Mouse (Mus musculus): ENCODE data around the gene Krt8. TPM values are rescaled to one million over a fixed set of nuclear protein-coding genes. Genes with fewer than 3 reads are reported as not detected.
A peak's percentile ranks its signal among the peaks of the same experiment; 100 is the strongest.

The Krt8 gene
- polyA plus RNA-seq, 1 experiment from 2014 or later = 3.7 TPM

DNA sequence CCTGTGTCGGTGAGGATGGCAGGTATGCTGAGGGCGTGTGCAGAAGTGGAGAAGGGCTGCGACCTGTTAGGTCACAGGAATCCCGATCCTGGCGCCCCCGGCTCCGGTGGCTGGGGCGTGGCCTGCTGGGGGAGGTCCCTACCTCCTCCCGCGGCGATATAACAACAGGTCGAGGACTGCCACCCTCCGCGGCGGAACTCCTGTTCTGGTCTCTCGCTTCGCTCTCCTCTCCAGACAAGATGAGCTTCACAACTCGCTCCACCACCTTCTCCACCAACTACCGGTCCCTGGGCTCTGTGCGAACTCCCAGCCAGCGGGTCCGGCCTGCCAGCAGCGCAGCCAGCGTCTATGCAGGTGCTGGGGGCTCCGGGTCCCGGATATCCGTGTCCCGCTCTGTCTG is 23.8 kb upstream of the Krt8 start, which contains the start of gene Krt18:
Gene Krt18 (plus strand): TSS at position 141 of the 400 bp plus-strand sequence.
- Histone ChIP-seq H3K27me3 (replicated peaks; ENCODE audit: control insufficient read depth, insufficient read depth, low read length) (peaks cover 34% of the 10 kb centered on the region), H3K4me2 (ENCODE audit: low read length) (peak within 1 kb of the TSS; percentile 32; the same call in 1 of the 2 replicates), H3K27ac (ENCODE audit: low read depth, low read length) (no peak within 1 kb of the TSS), H3K36me3 (ENCODE audit: control insufficient read depth, insufficient read depth, low read length) (no peaks in the 10 kb centered on the region), H3K9me3 (replicated peaks; ENCODE audit: control insufficient read depth, low read length) (no peaks in the 10 kb centered on the region), H3K4me3 (ENCODE audit: low read depth, low read length) (no peak within 1 kb of the TSS), H3K4me1 (ENCODE audit: control insufficient read depth, insufficient read depth, low read length) (peaks cover 2% of the 10 kb centered on the region; the same call in 1 of the 2 replicates), H3K9ac (ENCODE audit: low read length) (0 out of 2 replicates have a peak within 1 kb of the TSS, but pooled peaks have one; percentile 13)
- no peak for ATAC-seq
- DNase-seq (ENCODE audit: low spot score) = no peak
- 5% methylated on average over 28 of the region's 28 CpGs for WGBS

DNA sequence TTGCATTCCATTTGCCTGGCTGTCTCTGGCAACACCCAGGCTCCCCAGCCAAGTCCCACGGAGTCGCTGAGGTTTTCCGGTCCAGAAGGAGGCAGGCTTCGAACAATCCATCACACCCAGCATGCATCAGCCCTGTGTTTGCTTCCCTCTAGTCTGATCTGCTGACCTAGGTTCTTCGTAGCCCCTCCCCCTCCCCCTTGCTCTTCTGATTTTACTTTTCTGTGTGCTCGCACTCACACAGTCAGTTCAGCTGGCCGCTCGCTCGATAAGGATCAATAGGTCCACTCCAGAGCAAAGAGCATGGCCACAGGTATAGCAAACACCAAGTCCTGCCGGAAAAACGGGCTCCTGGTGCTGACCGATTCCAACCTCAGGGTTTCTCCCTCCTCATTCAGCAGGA is 22.1 kb upstream of the Krt8 start:
- peaks cover 2% of the 10 kb centered on the region; the same call in 1 of the 2 replicates for H3K4me1 ChIP-seq (ENCODE audit: control insufficient read depth, insufficient read depth, low read length)
- DNase-seq (ENCODE audit: low spot score) (no peak), ATAC-seq (no peak)
- H3K9ac ChIP-seq (ENCODE audit: low read length) = no peak overlapping the region
- no peak overlapping the region for H3K27ac ChIP-seq (ENCODE audit: low read depth, low read length)
- no peak overlapping the region for H3K4me2 ChIP-seq (ENCODE audit: low read length)
- H3K27me3 ChIP-seq (replicated peaks; ENCODE audit: control insufficient read depth, insufficient read depth, low read length) = peaks cover 34% of the 10 kb centered on the region
- H3K36me3 ChIP-seq (ENCODE audit: control insufficient read depth, insufficient read depth, low read length) = no peaks in the 10 kb centered on the region
- WGBS = 15% methylated on average over 12 of the region's 12 CpGs
- H3K9me3 ChIP-seq (replicated peaks; ENCODE audit: control insufficient read depth, low read length) = no peaks in the 10 kb centered on the region
- H3K4me3 ChIP-seq (ENCODE audit: low read depth, low read length) = no peak overlapping the region

DNA sequence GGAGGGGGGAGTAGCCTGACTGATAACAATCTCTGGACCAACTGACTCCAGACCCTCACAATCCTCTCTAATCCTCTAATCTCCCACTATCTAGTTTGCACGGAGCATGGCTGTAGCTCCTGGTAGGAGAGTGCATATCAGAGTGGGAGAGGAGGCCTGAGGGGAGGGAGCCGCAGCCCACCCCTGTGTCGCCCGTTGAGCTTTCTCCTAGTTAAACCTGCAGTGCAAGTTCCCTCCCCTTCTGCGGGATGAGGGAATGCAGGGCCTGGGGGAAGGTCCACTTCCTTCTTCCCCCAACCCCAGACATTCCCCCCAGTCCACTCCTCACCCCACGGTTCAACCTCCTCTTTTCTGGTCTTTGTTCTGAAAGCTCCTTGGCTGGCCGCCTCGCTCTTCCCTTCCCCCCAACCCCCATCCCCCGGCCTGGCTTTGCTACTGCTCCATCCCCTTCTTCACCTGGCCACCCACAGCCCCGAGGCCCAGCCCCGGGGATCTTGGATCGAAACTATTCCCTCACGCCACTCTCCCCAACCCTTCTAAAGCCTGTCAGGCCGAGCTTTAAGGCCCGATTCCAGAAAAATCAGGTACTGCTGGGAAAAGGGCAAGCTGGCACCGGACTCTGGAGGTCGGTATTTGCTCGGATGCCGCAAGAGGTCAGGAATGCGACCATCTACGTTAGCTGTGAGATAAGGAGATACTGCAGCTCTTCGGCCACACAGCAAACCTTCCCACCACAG is 21.0 kb upstream of the Krt8 start:
- ATAC-seq = no peak
- H3K36me3 ChIP-seq (ENCODE audit: control insufficient read depth, insufficient read depth, low read length) = no peaks in the 10 kb centered on the region
- no peak overlapping the region for H3K4me3 ChIP-seq (ENCODE audit: low read depth, low read length)
- peaks cover 2% of the 10 kb centered on the region; the same call in 1 of the 2 replicates for H3K4me1 ChIP-seq (ENCODE audit: control insufficient read depth, insufficient read depth, low read length)
- DNase-seq (ENCODE audit: low spot score) = no peak
- no peak overlapping the region for H3K27ac ChIP-seq (ENCODE audit: low read depth, low read length)
- peaks cover 34% of the 10 kb centered on the region for H3K27me3 ChIP-seq (replicated peaks; ENCODE audit: control insufficient read depth, insufficient read depth, low read length)
- no peak overlapping the region for H3K9ac ChIP-seq (ENCODE audit: low read length)
- WGBS = 7% methylated on average over 22 of the region's 22 CpGs
- H3K9me3 ChIP-seq (replicated peaks; ENCODE audit: control insufficient read depth, low read length) = no peaks in the 10 kb centered on the region
- H3K4me2 ChIP-seq (ENCODE audit: low read length) = no peak overlapping the region

DNA sequence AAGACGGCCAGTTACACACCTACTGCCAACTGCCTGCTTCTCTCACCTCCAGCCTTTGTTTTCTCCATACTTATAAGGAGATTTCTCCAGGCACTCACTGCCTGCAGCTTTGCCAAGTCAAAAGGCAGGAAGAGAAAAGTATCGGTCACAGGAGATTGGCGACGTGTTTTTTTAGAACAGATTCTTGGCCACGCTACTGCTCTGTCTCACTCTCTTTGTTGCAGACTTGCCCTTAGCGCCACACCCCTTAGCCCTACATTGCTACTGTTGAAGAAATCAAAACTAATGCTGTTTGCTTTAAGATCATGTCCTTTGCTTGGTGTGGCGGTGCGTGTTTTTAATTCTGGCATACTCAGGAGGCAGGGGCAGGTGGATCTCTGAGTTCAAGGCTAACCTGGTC is 19.6 kb upstream of the Krt8 start:
- H3K27me3 ChIP-seq (replicated peaks; ENCODE audit: control insufficient read depth, insufficient read depth, low read length) = peaks cover 34% of the 10 kb centered on the region
- no peak overlapping the region for H3K27ac ChIP-seq (ENCODE audit: low read depth, low read length)
- peaks cover 2% of the 10 kb centered on the region; the same call in 1 of the 2 replicates for H3K4me1 ChIP-seq (ENCODE audit: control insufficient read depth, insufficient read depth, low read length)
- DNase-seq (ENCODE audit: low spot score) = no peak
- H3K36me3 ChIP-seq (ENCODE audit: control insufficient read depth, insufficient read depth, low read length) = no peaks in the 10 kb centered on the region
- 72% methylated on average over 8 of the region's 8 CpGs for WGBS
- H3K4me3 ChIP-seq (ENCODE audit: low read depth, low read length) = no peak overlapping the region
- no peak for ATAC-seq
- H3K9ac ChIP-seq (ENCODE audit: low read length) = no peak overlapping the region
- H3K4me2 ChIP-seq (ENCODE audit: low read length) = no peak overlapping the region
- no peaks in the 10 kb centered on the region for H3K9me3 ChIP-seq (replicated peaks; ENCODE audit: control insufficient read depth, low read length)

DNA sequence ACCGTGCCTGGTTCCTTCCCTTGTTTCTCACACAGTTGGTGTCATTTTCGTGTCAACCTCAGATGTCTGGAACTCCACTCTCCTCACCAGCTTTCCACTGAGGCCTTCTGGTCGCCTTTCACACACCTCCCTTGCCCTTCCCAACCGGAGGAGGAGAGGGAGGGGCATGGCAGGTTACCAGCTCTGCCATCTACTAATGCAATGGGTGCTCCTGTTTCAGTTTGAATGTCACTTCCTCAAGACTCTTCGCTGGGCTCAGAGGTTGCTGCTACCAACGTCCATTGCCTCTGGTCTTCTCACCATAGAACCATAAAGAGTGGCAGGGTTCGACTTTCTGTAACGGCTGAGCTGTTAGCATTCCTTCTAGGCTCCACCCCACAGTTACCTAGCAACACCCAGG is 18.2 kb upstream of the Krt8 start:
- Histone ChIP-seq H3K4me3 (ENCODE audit: low read depth, low read length) (no peak overlapping the region), H3K27me3 (replicated peaks; ENCODE audit: control insufficient read depth, insufficient read depth, low read length) (peaks cover 22% of the 10 kb centered on the region), H3K27ac (ENCODE audit: low read depth, low read length) (no peak overlapping the region), H3K36me3 (ENCODE audit: control insufficient read depth, insufficient read depth, low read length) (no peaks in the 10 kb centered on the region), H3K9me3 (replicated peaks; ENCODE audit: control insufficient read depth, low read length) (no peaks in the 10 kb centered on the region), H3K9ac (ENCODE audit: low read length) (no peak overlapping the region), H3K4me2 (ENCODE audit: low read length) (no peak overlapping the region), H3K4me1 (ENCODE audit: control insufficient read depth, insufficient read depth, low read length) (peaks cover 2% of the 10 kb centered on the region; the same call in 1 of the 2 replicates)
- DNase-seq (ENCODE audit: low spot score) (no peak), ATAC-seq (no peak)
- WGBS = 37% methylated on average over 8 of the region's 8 CpGs

DNA sequence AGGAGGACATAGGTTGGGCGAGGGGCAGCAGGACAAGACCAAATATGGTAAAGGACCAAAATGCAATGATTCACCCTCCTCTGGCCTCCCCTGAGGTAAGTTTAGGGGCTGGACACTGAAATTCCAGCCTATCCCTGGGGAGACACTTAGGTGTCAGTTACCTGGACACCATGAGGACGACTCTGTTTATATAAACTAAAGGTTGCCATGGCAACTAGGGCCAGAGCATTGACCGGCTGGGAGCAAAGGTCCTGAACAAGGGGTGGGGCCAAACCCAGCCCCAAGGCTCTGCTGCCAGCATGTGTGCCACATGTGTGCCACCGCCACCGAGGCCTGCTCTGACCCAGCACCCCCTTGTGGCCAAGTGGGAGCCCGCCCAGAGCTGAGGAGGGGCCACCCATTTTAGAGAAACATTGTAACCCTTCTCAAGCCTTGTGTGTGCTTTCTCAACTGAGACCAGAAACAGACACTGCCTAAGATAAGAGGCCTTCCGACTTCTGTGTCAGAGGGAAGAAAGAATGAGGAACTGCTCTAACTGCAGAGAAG is 13.7 kb upstream of the Krt8 start:
- ATAC-seq = no peak

DNA sequence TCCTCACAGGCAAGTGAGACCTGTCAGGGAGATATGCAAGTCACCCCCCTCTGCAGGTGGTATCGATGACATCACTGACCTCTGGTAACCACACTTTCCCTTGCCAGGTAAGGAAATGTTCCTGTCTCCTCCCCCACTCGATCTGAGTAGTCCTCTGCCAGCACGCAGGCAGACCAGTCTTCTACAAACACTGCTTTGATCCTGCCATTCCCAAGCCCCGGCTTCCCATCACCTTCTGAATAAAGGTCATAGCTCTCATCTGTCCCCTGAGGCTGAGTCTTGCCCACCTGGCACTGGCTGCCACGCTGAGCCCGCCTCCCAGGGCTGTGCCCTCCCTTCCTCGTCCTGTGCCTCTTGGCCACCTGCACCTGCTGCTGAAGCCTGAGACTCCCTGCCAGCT is 12.5 kb upstream of the Krt8 start:
- H3K27me3 ChIP-seq (replicated peaks; ENCODE audit: control insufficient read depth, insufficient read depth, low read length) = no peaks in the 10 kb centered on the region

More for the DNA sequence above, 13.7 kb upstream of the Krt8 start:
- H3K9me3 ChIP-seq (replicated peaks; ENCODE audit: control insufficient read depth, low read length) = no peaks in the 10 kb centered on the region
- no peak overlapping the region for H3K4me3 ChIP-seq (ENCODE audit: low read depth, low read length)
- H3K36me3 ChIP-seq (ENCODE audit: control insufficient read depth, insufficient read depth, low read length) = no peaks in the 10 kb centered on the region
- 30% methylated on average over 7 of the region's 7 CpGs for WGBS
- H3K27me3 ChIP-seq (replicated peaks; ENCODE audit: control insufficient read depth, insufficient read depth, low read length) = no peaks in the 10 kb centered on the region
- DNase-seq (ENCODE audit: low spot score) = no peak
- no peak overlapping the region for H3K9ac ChIP-seq (ENCODE audit: low read length)
- H3K27ac ChIP-seq (ENCODE audit: low read depth, low read length) = no peak overlapping the region
- no peak overlapping the region for H3K4me2 ChIP-seq (ENCODE audit: low read length)
- no peaks in the 10 kb centered on the region for H3K4me1 ChIP-seq (ENCODE audit: control insufficient read depth, insufficient read depth, low read length)

DNA sequence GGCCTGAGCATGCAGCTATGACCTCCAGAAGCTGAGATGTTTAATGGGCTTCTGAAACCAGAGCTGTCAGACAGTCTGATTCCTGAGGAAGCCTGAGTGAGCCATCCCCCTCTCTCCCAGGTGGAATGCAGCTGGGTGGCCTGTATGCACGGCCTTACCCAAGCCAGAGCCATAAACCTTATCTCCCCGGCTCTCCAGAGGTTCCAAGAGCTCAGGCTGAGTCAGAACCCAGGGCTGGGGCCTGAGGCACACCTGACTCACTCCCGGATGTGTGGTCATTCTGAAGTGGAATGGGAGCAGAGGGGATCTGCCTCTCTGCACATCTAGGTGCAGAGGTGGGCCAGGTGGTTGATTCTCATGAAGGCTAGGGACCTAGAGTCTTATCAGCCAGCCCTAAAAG is 11.8 kb upstream of the Krt8 start:
- Histone ChIP-seq H3K36me3 (ENCODE audit: control insufficient read depth, insufficient read depth, low read length) (no peaks in the 10 kb centered on the region), H3K27ac (ENCODE audit: low read depth, low read length) (no peak overlapping the region), H3K4me2 (ENCODE audit: low read length) (no peak overlapping the region), H3K27me3 (replicated peaks; ENCODE audit: control insufficient read depth, insufficient read depth, low read length) (no peaks in the 10 kb centered on the region), H3K4me3 (ENCODE audit: low read depth, low read length) (no peak overlapping the region), H3K9ac (ENCODE audit: low read length) (no peak overlapping the region), H3K4me1 (ENCODE audit: control insufficient read depth, insufficient read depth, low read length) (no peaks in the 10 kb centered on the region), H3K9me3 (replicated peaks; ENCODE audit: control insufficient read depth, low read length) (no peaks in the 10 kb centered on the region)
- 62% methylated on average over 3 of the region's 3 CpGs for WGBS
- DNase-seq (ENCODE audit: low spot score) (no peak), ATAC-seq (no peak)

More for the DNA sequence above, 12.5 kb upstream of the Krt8 start:
- Histone ChIP-seq H3K9me3 (replicated peaks; ENCODE audit: control insufficient read depth, low read length) (no peaks in the 10 kb centered on the region), H3K9ac (ENCODE audit: low read length) (no peak overlapping the region), H3K36me3 (ENCODE audit: control insufficient read depth, insufficient read depth, low read length) (no peaks in the 10 kb centered on the region), H3K4me3 (ENCODE audit: low read depth, low read length) (no peak overlapping the region), H3K4me1 (ENCODE audit: control insufficient read depth, insufficient read depth, low read length) (no peaks in the 10 kb centered on the region), H3K27ac (ENCODE audit: low read depth, low read length) (no peak overlapping the region), H3K4me2 (ENCODE audit: low read length) (no peak overlapping the region)
- ATAC-seq (no peak), DNase-seq (ENCODE audit: low spot score) (no peak)
- WGBS = 43% methylated on average over 7 of the region's 7 CpGs

DNA sequence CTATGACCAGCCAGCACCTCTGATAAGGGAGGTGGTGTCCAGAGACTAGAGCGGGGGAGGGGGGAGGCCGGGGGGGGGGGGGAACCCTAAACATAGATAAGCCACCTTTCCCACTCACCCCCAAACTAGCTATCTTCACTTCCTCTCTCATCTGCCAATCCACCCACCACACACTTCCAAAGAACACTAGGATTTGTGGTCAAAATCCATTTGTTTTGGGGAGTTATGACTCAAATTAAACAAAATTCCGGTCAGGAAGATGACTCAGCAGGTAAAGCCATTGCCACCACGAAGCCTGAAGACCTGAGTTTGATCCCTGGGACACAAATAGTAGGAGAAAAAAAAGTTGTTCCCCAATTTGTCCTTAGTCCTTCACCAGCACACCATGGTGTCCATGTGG is 10.6 kb upstream of the Krt8 start:
- DNase-seq (ENCODE audit: low spot score) (no peak), ATAC-seq (no peak)
- Histone ChIP-seq H3K9me3 (replicated peaks; ENCODE audit: control insufficient read depth, low read length) (no peaks in the 10 kb centered on the region), H3K27ac (ENCODE audit: low read depth, low read length) (no peak overlapping the region), H3K27me3 (replicated peaks; ENCODE audit: control insufficient read depth, insufficient read depth, low read length) (no peaks in the 10 kb centered on the region), H3K4me1 (ENCODE audit: control insufficient read depth, insufficient read depth, low read length) (no peaks in the 10 kb centered on the region), H3K4me3 (ENCODE audit: low read depth, low read length) (no peak overlapping the region), H3K4me2 (ENCODE audit: low read length) (no peak overlapping the region), H3K36me3 (ENCODE audit: control insufficient read depth, insufficient read depth, low read length) (no peaks in the 10 kb centered on the region), H3K9ac (ENCODE audit: low read length) (no peak overlapping the region)
- WGBS = 73% methylated on average over 4 of the region's 4 CpGs

Measured in forebrain, embryonic 14.5 days (tissue).